10 mouse cellular contexts compared by ENCODE assay signal in genomic region chr16:7275501-7275900, GRCm38 (mm10).
"Had no signal": no experiment of that assay in that cellular context is flagged by ENCODE, and none has a peak within 500 bp of the region (broad histone marks: within the 10 kb centered on the region; RNA-seq: fewer than 3 reads in every experiment).

No protein-coding gene starts in this region.

- DNase-seq: kidney, postnatal 25 days; layer of hippocampus, postnatal 36 days; liver, embryonic 13.5 days; lung, adult 2 months; midbrain, embryonic 14.5 days; retina, postnatal 1 day; right cerebral cortex, postnatal 14 days; thymus, adult 18-20 months; thymus, postnatal 36 days had no signal

- ATAC-seq: intestine, postnatal 0 days had no signal
